Mouse (Mus musculus) liver, postnatal 0 days (tissue): ENCODE data around the gene Grin3b.

Experiments
- CTCF ChIP-seq: sonication (generic); IDR thresholded peaks from 2 replicates; pipeline ENCODE4 v1.5.1; 2016; ENCODE audit warnings: antibody characterized with exemption, low read depth
- EP300 ChIP-seq: IDR thresholded peaks from 2 replicates; pipeline ENCODE4 v1.6.1; 2016; ENCODE audit warnings: antibody characterized with exemption, low read depth, mild to moderate bottlenecking

GRCm38 (mm10) chr10:80023758-80024157, 53.2 kb downstream of the Grin3b start:
- TF ChIP-seq CTCF (no peak), EP300 (no peak)
